Mouse (Mus musculus): Measurements from ENCODE around the gene Kat6b.
A peak's percentile ranks its signal among the peaks of the same experiment; 100 is the strongest.

Kat6b gene

GRCm38 (mm10) chr14:21560481-21561209, 79.4 kb downstream of the Kat6b start:
- DNase-seq (ENCODE audit: low spot score): no peak

DNA sequence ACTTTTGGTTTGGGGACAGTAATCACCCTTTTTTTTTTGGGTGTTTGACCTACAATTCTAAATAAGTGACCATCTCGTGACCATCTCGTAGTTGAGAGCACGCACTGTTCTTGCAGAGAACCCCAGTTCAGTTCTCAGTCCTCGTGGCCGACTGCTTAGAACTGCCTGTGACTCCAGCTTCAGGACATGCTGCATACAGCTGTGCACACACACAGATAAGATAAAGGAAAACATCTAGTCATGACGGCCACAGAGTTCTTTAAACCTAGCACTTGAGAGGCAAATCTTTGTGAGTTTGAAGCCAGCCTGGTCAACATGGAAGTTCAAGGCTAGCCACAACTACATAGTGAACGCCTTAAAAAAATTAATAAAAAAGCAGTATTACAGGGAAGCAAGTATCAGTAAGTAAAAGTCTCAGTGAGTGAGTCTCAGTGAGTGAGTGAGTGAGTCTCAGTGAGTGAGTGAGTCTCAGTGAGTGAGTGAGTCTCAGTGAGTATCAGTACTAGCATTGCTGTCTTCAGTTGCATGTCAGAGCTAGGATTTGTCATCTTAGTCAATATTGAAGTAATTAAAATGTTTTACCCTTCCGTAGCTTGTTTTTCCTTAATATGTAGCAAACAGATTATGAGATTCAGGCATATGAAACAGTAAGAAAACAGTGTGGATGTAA, 80.3 kb downstream of the Kat6b start:
- peak; percentile 35 for DNase-seq (ENCODE audit: low spot score)

GRCm38 (mm10) chr14:21563584-21564118, 82.4 kb downstream of the Kat6b start:
- no peak for DNase-seq (ENCODE audit: low spot score)

GRCm38 (mm10) chr14:21565541-21566353, 84.5 kb downstream of the Kat6b start:
- no peak for DNase-seq (ENCODE audit: low spot score)

DNA sequence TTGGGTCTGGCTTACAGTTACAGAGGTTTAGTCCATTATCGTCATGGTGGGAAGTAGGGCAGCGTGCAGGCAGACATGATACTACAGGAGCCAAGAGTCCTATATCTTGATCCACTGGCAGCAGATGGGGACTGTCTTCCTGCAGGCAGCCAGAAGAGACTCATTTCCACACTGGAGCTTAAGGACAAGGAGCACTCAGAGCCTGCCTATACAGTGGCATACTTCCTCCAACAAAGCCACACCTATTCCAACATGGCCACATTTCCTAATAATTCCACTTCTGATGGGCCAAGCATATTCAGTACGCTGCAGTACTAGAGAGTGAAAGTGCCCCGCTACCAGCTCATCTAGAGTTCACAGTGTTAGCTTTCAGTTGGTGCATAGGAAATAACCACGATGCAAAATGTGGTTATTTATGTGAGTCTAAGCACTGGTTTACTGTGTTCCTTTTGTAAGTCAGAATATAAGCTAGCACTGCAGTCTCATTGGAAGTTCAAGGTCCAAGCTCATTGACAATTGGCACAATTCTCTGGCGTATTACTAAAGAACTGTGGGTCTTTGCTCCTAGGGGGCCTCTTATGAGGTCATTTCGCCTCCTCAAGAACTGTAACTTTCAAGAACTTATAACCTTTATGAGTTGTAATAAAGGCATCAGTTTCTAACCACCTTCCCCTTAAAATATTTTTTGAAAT, 86.2 kb downstream of the Kat6b start:
- no peak for DNase-seq (ENCODE audit: low spot score)

- no peak for DNase-seq (ENCODE audit: low spot score)
These were observed 87.6 kb downstream of the Kat6b start for GRCm38 (mm10) chr14:21568821-21569220.

DNA sequence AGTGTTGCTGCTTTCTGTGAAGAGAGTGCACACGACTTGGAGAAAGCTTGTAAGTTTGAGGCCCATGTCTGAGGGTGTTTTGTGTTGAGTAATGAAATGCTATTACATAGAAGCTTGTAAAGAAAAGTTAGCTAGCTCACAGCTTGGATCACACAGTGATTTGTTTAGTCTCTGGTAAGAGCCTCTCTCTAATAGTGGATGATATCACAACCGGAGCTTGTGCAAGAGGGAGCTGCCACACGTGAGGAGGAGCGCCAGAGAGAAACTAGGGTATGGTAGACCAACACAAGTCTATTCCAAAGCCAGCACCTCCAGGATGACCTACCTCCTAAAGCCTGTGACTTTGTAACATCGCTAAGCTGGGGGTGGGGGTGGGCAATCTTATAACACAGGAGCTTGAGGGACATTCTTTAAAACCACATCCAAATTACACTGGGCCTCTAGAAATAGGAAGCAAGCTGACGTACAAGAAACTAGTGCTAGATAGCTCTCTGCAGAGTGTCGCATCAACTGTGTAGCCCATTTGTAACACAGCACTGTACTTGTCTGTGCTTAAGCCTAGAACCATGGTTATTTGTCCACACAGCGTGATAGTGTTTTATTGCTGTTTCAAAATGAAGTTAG, 93.6 kb downstream of the Kat6b start:
- DNase-seq (ENCODE audit: low spot score): no peak

GRCm38 (mm10) chr14:21576867-21577266, 95.6 kb downstream of the Kat6b start:
- no peak for DNase-seq (ENCODE audit: low spot score)

- DNase-seq (ENCODE audit: low spot score): no peak
These were observed 100.0 kb downstream of the Kat6b start for GRCm38 (mm10) chr14:21581198-21581597.

GRCm38 (mm10) chr14:21582301-21582700, 101.1 kb downstream of the Kat6b start:
- DNase-seq (ENCODE audit: low spot score): no peak

DNA sequence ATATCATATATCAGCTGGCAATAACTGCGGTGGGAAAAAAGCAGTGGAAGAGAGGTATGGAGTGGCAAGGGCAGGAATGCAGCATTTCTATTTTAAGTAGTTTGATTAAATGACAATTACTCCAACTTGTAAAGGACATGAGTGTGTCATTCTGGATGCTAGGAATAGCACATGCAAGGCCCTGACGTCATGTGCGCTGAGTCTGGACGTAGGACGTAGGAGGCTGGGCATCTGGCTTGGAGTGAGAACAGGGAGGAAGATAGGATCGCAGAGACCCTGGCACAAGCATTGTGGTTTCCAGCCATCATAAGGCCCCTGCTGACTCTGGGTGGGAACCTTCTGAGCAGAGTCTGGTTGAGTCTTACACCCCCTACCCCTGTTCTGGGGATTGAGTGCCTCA, 101.8 kb downstream of the Kat6b start:
- DNase-seq (ENCODE audit: low spot score): no peak

DNA sequence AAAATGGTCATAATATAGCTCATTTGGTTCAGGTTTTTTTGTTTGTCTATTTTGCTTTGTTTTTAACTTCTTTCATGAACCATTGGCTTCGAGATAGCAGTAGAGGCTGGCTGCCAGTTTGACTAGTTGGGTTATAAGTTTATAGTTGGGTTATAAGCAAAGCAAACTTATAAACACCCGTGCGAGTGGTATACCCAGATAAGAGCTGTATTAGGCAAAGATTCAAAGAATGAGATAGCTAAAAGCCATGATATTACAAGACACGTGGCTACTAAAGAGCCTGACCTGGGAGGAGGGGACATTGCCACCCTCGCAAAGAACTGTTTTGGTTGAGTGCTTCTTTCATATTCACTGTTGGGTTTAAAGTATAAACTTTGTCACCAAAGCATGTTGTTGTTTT, 102.6 kb downstream of the Kat6b start:
- DNase-seq (ENCODE audit: low spot score): no peak

DNA sequence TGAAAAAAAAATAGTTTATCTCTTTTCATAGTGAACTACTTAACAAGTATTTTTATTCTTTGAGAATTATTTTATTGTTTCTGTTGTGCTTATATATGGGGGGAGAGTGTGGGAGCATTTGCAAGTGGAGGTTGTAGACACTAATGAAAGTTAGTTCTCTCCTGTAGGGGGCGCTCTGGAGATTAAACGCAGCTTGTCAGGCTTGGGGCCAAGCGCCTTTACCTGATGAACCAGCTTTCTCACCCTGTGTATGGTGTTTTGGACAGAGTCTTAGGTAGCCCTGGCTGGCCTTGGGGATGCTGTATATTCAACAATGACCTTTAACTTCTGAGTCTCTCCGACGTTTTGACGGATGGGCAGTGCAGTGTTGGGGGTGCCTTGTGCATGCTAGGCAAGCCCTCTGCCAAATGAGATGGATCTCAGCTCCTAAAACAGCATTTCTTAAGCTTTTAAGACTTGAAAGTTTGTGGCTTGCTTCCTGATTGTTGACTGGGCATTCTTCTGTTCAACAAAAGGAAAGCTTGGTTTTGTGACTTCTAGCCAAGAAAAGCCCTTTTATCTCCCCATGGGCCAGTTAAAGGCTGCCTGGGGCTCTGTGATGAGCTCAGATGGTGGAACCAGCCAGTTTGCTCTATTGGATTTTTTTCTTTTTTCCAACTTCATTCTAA, 103.4 kb downstream of the Kat6b start:
- no peak for DNase-seq (ENCODE audit: low spot score)

- no peak for DNase-seq (ENCODE audit: low spot score)
These were observed 104.4 kb downstream of the Kat6b start for GRCm38 (mm10) chr14:21585491-21586251.

GRCm38 (mm10) chr14:21586481-21587118, 105.4 kb downstream of the Kat6b start:
- no peak for DNase-seq (ENCODE audit: low spot score)

DNA sequence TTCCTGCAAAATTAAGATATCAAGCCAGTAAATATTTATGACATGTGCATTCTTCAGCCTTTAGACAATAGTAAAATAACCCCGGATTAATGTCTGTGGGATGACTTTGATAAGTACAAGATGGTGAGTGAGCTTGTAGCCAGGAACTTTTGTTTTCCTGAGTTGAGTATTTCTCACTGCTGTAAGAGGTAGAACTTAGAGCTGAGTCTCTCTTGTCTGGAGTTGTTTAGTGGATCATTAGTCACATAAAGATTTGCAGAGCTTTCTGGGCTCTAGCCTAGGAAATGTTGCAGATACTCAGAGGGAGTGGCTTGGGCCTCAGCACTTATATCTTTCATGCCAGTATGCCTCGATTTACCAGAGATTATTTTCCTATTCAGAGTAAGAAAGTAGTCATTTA, 106.7 kb downstream of the Kat6b start:
- no peak for DNase-seq (ENCODE audit: low spot score)

DNA sequence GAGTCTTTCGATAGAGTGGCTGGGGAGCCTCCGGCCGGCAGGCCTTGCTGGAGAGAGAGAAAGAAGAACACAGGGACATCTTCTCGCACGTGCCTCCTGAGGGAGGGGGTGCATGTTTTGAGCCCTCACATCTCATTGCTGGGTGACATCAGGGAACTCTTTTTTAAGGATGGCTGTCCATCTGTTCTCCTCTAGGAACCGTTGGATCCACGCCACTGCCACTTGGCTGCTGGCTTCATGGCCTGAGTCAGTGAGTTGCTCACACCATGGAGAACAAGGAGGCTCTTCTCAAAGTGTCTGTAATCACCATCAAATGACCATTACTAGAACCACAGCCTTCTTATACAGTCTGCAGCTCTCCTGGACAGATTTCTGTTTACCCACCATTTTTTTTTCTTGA, 108.4 kb downstream of the Kat6b start:
- DNase-seq (ENCODE audit: low spot score): no peak

GRCm38 (mm10) chr14:21590205-21590604, 109.0 kb downstream of the Kat6b start:
- no peak for DNase-seq (ENCODE audit: low spot score)

DNA sequence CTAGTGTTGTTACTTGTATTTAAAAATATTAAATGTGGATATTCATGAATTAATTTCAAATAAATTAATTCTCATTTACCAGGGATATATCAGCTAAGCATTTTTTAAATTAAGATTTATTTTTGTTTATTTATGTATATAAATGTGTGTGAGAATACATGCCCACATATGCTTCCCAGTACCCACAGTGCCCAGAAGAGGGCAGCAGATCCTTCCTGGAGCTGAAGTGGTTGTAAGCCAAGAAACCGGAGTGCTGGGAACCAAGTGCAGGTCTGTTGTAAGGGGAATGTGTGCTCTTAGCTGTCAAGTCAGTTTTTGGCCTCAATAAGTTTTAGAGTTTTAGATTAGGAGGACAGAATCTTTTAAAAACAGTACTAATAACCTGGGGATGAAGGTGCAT, 110.9 kb downstream of the Kat6b start:
- DNase-seq (ENCODE audit: low spot score): no peak
